8 mouse cellular contexts compared by ENCODE assay signal in the genomic region with DNA sequence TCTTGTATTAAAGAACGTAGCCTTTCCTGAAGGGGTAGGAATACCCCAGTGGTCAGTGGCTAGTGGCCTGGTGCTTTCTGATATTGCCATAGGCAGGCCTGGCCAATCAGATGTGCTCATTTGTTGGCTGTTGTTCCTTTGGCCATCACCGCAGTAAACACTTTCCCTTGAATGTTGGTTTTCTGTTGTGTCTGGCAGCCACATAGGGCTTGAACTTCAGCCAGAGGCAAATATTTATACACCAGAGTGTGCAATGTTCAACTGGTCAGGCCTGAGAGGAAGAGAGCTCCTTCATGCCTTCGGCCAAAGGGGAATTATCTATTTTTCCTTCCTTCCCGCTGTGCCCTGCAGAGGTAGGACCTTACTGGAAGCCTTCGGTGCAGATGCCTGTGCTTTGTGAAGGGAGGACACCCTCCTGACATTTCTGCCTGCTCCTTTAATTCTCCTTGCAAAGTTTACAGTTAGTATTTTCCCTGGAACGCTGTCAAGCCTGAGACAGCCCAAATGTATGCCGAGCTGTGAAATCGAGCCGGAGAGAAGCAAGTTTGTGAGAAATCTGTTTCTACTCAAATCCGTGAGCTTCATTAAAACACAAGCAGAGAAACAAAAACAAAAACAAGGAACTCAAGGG.
DNase-seq lines count a peak whose midpoint lies in the region; TF ChIP-seq lines count a peak whose summit lies in the region.

No protein-coding gene starts in this region.

- H3K4me3 ChIP-seq in embryonic fibroblast, embryonic 13.5 days (ENCODE audit: insufficient read depth, low read length) = no peak overlapping the region

- intact Hi-C loops in heart, postnatal 14 days (cut with DNase I) = loop anchor here (2.0 to 5.0 kb wide), 3 partner anchors 90 to 454 kb away; partner anchors contain the start of gene E130114P18Rik

- DNase-seq in right cerebral cortex, postnatal 10 days (ENCODE audit: low spot score in 2 of 2) = peak; percentile 40 to 54
- no peak for DNase-seq in right cerebral cortex, adult 2 months (ENCODE audit: low spot score in 2 of 2)
- DNase-seq in heart, postnatal 14 days = peak; percentile 50 to 65
- peak; percentile 45 to 62 for DNase-seq in kidney, postnatal 4 days
- DNase-seq in lung, postnatal 36 days = peak; percentile 84
- no peak for DNase-seq in c-Kit-positive CD71-positive TER-119-positive erythroid progenitor cells, embryonic 14.5 days (ENCODE audit: low spot score)
- DNase-seq in B cell, adult 2 months = no peak

- TF ChIP-seq CTCF in embryonic fibroblast, embryonic 13.5 days (IDR thresholded peaks at IDR 0.05; ENCODE audit: borderline replicate concordance, insufficient read depth, low read length) = no peak

- H3K27ac ChIP-seq in embryonic fibroblast, embryonic 13.5 days (ENCODE audit: insufficient read depth, low read length) = peak overlapping the region; percentile 70

- peaks cover 5% of the 10 kb centered on the region for H3K4me1 ChIP-seq in embryonic fibroblast, embryonic 13.5 days (ENCODE audit: control insufficient read depth, insufficient read depth, low read length)

- TF ChIP-seq POLR2A in embryonic fibroblast, embryonic 13.5 days (IDR thresholded peaks at IDR 0.05; ENCODE audit: low read depth, low read length) = no peak

Comparison
In these comparisons a context has a peak if more than half of its experiments do, and no peak if none do; other contexts are left out.
1. DNase-seq: peak in right cerebral cortex, postnatal 10 days (2 of 2), heart, postnatal 14 days (2 of 2), kidney, postnatal 4 days (2 of 2) and lung, postnatal 36 days (single experiment); none in right cerebral cortex, adult 2 months (0 of 2), c-Kit-positive CD71-positive TER-119-positive erythroid progenitor cells, embryonic 14.5 days (single experiment) and B cell, adult 2 months (0 of 2).